Mouse (Mus musculus) neural tube, embryonic 15.5 days (tissue): ENCODE data around the gene Iqgap1. TPM values are rescaled to one million over a fixed set of nuclear protein-coding genes. Genes with fewer than 3 reads are reported as not detected.

Experiments
- ATAC-seq: fragments of 200-750 bp; cut with Nextera tagmentation; 2 replicates; pipeline ENCODE4 v1.8.0; 2017; ENCODE audit warnings: mild to moderate bottlenecking, moderate TSS enrichment, moderate library complexity; ENCODE audit not compliant: low FRiP score
- H3K27ac ChIP-seq: fragments of 300-500 bp; sonication (generic); replicated peaks from 2 replicates; pipeline ENCODE4 v1.5.1; 2015; ENCODE audit warnings: mild to moderate bottlenecking, inconsistent platforms
- H3K27me3 ChIP-seq: fragments of 300-500 bp; sonication (generic); replicated peaks from 2 replicates; pipeline ENCODE4 v1.6.1; 2015; ENCODE audit warnings: inconsistent platforms
- H3K36me3 ChIP-seq: fragments of 300-500 bp; sonication (generic); 2 replicates; pipeline ENCODE4 v1.6.1; 2015; ENCODE audit warnings: inconsistent platforms
- H3K4me1 ChIP-seq: fragments of 300-500 bp; sonication (generic); 2 replicates; pipeline ENCODE4 v1.6.1; 2015; ENCODE audit warnings: inconsistent platforms
- H3K4me2 ChIP-seq: fragments of 300-500 bp; sonication (generic); 2 replicates; pipeline ENCODE4 v1.6.1; 2015; ENCODE audit warnings: inconsistent platforms, mild to moderate bottlenecking, moderate library complexity
- H3K4me3 ChIP-seq: fragments of 300-500 bp; sonication (generic); replicated peaks from 2 replicates; pipeline ENCODE4 v1.5.1; 2015; ENCODE audit warnings: mild to moderate bottlenecking, inconsistent platforms
- H3K9ac ChIP-seq: fragments of 300-500 bp; sonication (generic); replicated peaks from 2 replicates; pipeline ENCODE4 v1.6.1; 2015; ENCODE audit warnings: mild to moderate bottlenecking, inconsistent platforms
- H3K9me3 ChIP-seq: fragments of 300-500 bp; sonication (generic); replicated peaks from 2 replicates; pipeline ENCODE4 v1.6.1; 2016; ENCODE audit warnings: inconsistent platforms
- WGBS: fragments of 180-500 bp; shearing (Covaris S2); methylation state at CpG from one replicate; pipeline ENCODE4 v1.1.7; 2015; ENCODE audit warnings: mixed read lengths; 5-methylcytosine and 5-hydroxymethylcytosine counted together
- polyA plus RNA-seq: library from polyadenylated mRNA; unstranded; fragments of >200 nt; fragmentation: Nextera tagmentation; extraction: Ambion mirVana; gene quantifications from 2 replicates; pipeline ENCODE4 v1.2.1, GENCODE M21; 2015

Gene Iqgap1
- polyA plus RNA-seq, 1 experiment from 2014 or later = 18.1 TPM

GRCm38 (mm10) chr7:80828146-80828860 lies 2.5 kb upstream of the Iqgap1 start:
- no peak overlapping the region for H3K4me3 ChIP-seq
- H3K36me3 ChIP-seq = no peaks in the 10 kb centered on the region
- 69% methylated on average over 18 of the region's 18 CpGs for WGBS
- H3K27ac ChIP-seq = no peak overlapping the region
- H3K9me3 ChIP-seq = no peaks in the 10 kb centered on the region
- H3K9ac ChIP-seq = no peak overlapping the region
- no peak for ATAC-seq
- H3K4me1 ChIP-seq = 0 out of 2 replicates have a peak, but pooled peaks cover 3% of the 10 kb centered on the region
- no peak overlapping the region for H3K4me2 ChIP-seq
- H3K27me3 ChIP-seq = no peaks in the 10 kb centered on the region

- ATAC-seq = no peak
- 66% methylated on average over 11 of the region's 11 CpGs for WGBS
- H3K9ac ChIP-seq = no peak overlapping the region
Measured at GRCm38 (mm10) chr7:80823875-80824682, 1.7 kb downstream of the Iqgap1 start.

DNA sequence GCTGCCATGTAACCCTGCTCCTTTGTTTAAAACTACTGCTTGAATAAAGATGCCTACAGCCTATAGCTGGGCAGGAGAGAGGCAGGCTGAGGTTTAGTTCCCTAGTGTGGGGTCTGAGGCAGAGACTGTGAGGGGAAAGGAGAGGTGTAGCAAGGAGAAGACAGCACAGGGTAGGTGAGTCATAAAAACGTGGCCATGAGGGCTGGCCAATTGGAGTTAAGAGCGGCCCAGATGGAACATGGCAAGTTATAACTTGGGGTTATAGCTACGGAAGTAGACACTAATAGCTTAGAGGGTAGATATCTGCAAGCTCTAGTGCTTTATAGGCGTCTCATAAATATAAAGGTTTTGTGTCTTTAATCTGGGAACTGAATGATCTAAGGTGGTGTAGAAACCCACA lies 2.5 kb downstream of the Iqgap1 start:
- no peak for ATAC-seq
- Histone ChIP-seq H3K9me3 (no peaks in the 10 kb centered on the region), H3K27ac (no peak overlapping the region), H3K4me1 (no peaks in the 10 kb centered on the region), H3K9ac (no peak overlapping the region), H3K4me2 (no peak overlapping the region), H3K36me3 (no peaks in the 10 kb centered on the region), H3K4me3 (no peak overlapping the region), H3K27me3 (no peaks in the 10 kb centered on the region)
- WGBS = 81% methylated on average over 4 of the region's 4 CpGs

More at GRCm38 (mm10) chr7:80823875-80824682, 1.7 kb downstream of the Iqgap1 start:
- no peak overlapping the region for H3K4me2 ChIP-seq
- no peaks in the 10 kb centered on the region for H3K27me3 ChIP-seq
- no peaks in the 10 kb centered on the region for H3K9me3 ChIP-seq
- H3K27ac ChIP-seq = no peak overlapping the region
- no peaks in the 10 kb centered on the region for H3K4me1 ChIP-seq
- H3K36me3 ChIP-seq = no peaks in the 10 kb centered on the region
- H3K4me3 ChIP-seq = no peak overlapping the region

DNA sequence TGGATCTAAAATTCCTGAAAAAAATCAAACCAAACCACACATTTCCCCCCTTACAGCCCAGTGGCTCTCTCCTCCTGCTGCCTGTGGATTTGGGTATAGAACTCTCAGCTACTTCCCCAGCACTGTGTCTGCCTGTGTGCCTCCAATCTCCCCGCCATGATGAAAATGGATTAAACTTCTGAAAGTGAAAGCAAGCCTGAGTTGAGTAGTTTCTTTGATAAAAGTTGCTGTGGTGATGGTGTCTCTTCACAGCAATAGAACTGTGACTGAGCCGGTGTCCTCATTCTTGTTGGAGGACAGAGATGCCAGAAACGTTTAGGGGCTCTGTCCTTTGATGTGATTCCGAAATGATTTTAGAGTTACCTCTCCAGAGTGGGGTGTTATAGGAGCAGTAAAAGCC lies 4.9 kb downstream of the Iqgap1 start:
- H3K27ac ChIP-seq = no peak overlapping the region
- no peak for ATAC-seq
- no peak overlapping the region for H3K4me2 ChIP-seq
- H3K36me3 ChIP-seq = no peaks in the 10 kb centered on the region
- WGBS = 68% methylated on average over 4 of the region's 4 CpGs
- no peaks in the 10 kb centered on the region for H3K27me3 ChIP-seq
- H3K4me3 ChIP-seq = no peak overlapping the region
- H3K9me3 ChIP-seq = no peaks in the 10 kb centered on the region
- no peaks in the 10 kb centered on the region for H3K4me1 ChIP-seq
- no peak overlapping the region for H3K9ac ChIP-seq

DNA sequence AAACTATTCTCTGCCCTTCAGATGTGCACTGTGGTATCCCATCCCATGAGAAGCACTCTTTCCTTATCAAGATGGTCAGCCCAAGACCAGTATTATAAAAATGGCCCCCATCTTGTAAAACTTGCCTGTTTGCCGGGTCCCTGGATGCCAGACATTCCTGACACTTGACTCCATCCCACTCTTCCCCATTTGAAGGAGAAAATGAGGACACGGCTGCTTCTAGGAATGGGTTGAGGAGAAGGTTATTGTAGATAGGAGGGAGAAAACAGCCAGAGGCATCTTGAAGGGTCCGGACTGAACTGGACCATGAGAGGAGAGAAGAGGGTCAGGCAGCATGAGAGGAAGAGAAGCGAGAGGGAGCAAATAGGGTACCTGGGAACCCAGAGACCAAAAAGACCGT lies 9.1 kb downstream of the Iqgap1 start:
- Histone ChIP-seq H3K27ac (no peak overlapping the region), H3K36me3 (no peaks in the 10 kb centered on the region), H3K9me3 (no peaks in the 10 kb centered on the region), H3K4me3 (no peak overlapping the region), H3K27me3 (no peaks in the 10 kb centered on the region), H3K9ac (no peak overlapping the region), H3K4me1 (no peaks in the 10 kb centered on the region), H3K4me2 (no peak overlapping the region)
- WGBS = 78% methylated on average over 5 of the region's 5 CpGs
- no peak for ATAC-seq

GRCm38 (mm10) chr7:80813397-80813796 lies 12.4 kb downstream of the Iqgap1 start:
- Histone ChIP-seq H3K27ac (no peak overlapping the region), H3K4me3 (no peak overlapping the region), H3K36me3 (no peaks in the 10 kb centered on the region), H3K4me1 (no peaks in the 10 kb centered on the region), H3K9ac (no peak overlapping the region), H3K27me3 (no peaks in the 10 kb centered on the region), H3K4me2 (no peak overlapping the region), H3K9me3 (no peaks in the 10 kb centered on the region)
- WGBS = 94% methylated on average over 4 of the region's 4 CpGs
- ATAC-seq = no peak

GRCm38 (mm10) chr7:80806331-80806730 lies 19.4 kb downstream of the Iqgap1 start:
- 81% methylated on average over 4 of the region's 4 CpGs for WGBS
- Histone ChIP-seq H3K27ac (no peak overlapping the region), H3K27me3 (no peaks in the 10 kb centered on the region; the same call in 1 of the 2 replicates), H3K4me1 (peaks cover 17% of the 10 kb centered on the region), H3K9ac (no peak overlapping the region), H3K4me3 (no peak overlapping the region), H3K4me2 (no peak overlapping the region), H3K9me3 (no peaks in the 10 kb centered on the region), H3K36me3 (no peaks in the 10 kb centered on the region)
- no peak for ATAC-seq

- Histone ChIP-seq H3K4me1 (peaks cover 17% of the 10 kb centered on the region), H3K9me3 (no peaks in the 10 kb centered on the region), H3K36me3 (peaks cover 13% of the 10 kb centered on the region; the same call in 1 of the 2 replicates), H3K27me3 (no peaks in the 10 kb centered on the region; the same call in 1 of the 2 replicates), H3K27ac (peak overlapping the region; percentile 86), H3K4me3 (peak overlapping the region; percentile 97), H3K9ac (peak overlapping the region; percentile 87), H3K4me2 (peak overlapping the region; percentile 76)
- ATAC-seq = peak; percentile 98
- under 1% methylated on average over 46 of the region's 47 CpGs for WGBS
Measured at GRCm38 (mm10) chr7:80803173-80803872, 22.5 kb downstream of the Iqgap1 start.

DNA sequence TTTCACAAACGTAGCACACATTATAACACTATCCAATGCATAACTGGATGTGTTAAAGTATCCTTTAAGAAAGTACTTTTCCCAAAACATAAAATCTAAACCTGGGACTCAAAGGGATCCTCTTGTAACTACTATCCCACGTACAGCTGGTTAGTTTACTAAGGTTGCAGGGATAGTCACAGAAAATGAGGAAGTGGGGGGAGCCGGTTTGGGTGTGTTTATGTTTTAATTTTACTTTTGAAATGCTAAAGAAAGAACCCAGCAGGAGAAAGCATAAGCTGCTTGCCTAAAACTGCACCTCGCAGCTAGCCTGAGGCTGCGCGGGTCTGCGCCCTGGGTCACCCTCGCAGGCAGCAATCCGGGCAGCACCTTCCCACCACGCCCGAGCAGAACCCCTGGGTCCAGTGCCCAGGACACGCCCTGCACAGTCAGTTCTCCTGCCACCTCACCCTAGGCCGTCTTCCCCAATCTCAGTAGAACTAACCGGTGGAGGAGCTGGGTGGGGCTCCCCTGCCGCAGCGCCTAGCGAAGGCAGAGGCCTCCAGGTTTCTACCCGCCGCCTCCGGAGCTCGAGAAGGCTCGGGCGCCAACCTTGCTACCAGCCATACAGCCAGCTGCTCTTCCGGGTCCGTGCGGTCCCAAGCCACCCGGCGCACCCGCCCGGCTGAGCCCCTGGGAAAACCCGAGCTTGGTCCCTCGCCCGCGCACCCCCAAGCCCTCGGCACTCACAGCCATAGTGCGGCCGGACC lies 23.2 kb downstream of the Iqgap1 start:
- Histone ChIP-seq H3K27ac (peak overlapping the region; percentile 86), H3K9ac (peak overlapping the region; percentile 87), H3K4me3 (peak overlapping the region; percentile 97), H3K4me1 (peaks cover 17% of the 10 kb centered on the region), H3K36me3 (peaks cover 19% of the 10 kb centered on the region), H3K4me2 (peak overlapping the region; percentile 76), H3K9me3 (no peaks in the 10 kb centered on the region), H3K27me3 (no peaks in the 10 kb centered on the region; the same call in 1 of the 2 replicates)
- ATAC-seq = peak; percentile 72
- WGBS = 1% methylated on average over 37 of the region's 37 CpGs

- no peak for ATAC-seq
- H3K27me3 ChIP-seq = no peaks in the 10 kb centered on the region
- no peak overlapping the region for H3K4me3 ChIP-seq
- peaks cover 17% of the 10 kb centered on the region for H3K4me1 ChIP-seq
- no peak overlapping the region for H3K27ac ChIP-seq
- H3K9me3 ChIP-seq = no peaks in the 10 kb centered on the region
- WGBS = 90% methylated on average over 5 of the region's 5 CpGs
- peaks cover 32% of the 10 kb centered on the region for H3K36me3 ChIP-seq
- no peak overlapping the region for H3K4me2 ChIP-seq
- no peak overlapping the region for H3K9ac ChIP-seq
Measured at GRCm38 (mm10) chr7:80799307-80799706, 26.5 kb downstream of the Iqgap1 start.
